Mouse (Mus musculus) kidney, adult 9 months (tissue): ENCODE measurements at regions not wholly inside any gene's neighbourhood (a gene's known extent, or its start where the extent isn't known, plus 50 kb on each side); places are given as distances from the start of the nearest gene placed in this dataset.
"Not testable (repeated sequence)": the region's sequence is repeated elsewhere in the genome, so short reads cannot be mapped to it uniquely, and the experiment has no call there.

Source experiments
- DNase-seq: peaks from one replicate; pipeline ENCODE4 v3.0.0; 2022

GRCm38 (mm10) chr4:10351876-10352627 is 522.2 kb upstream of the 2610301B20Rik start:
- DNase-seq = no peak

DNA sequence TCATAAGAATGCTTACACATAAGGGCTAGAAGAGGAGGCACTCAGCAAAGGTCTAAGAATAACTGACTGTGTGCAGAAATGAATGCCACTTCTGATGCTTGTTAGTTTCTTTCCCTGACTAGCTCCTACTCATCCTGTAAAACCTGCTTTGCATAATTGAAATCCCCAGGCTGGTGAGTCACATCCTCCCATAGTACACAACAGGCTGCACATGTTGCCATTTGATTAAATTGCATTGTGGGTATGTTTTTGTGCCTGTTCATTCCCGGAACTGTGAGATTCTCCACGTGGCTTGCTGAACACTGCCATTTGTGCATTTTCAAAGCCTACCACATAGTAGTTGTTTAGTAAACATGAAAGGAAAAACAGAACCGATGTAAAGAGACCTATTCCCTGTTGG is 516.7 kb upstream of the 2610301B20Rik start:
- no peak for DNase-seq

GRCm38 (mm10) chr4:10389790-10390189 is 484.5 kb upstream of the 2610301B20Rik start:
- DNase-seq = no peak

DNA sequence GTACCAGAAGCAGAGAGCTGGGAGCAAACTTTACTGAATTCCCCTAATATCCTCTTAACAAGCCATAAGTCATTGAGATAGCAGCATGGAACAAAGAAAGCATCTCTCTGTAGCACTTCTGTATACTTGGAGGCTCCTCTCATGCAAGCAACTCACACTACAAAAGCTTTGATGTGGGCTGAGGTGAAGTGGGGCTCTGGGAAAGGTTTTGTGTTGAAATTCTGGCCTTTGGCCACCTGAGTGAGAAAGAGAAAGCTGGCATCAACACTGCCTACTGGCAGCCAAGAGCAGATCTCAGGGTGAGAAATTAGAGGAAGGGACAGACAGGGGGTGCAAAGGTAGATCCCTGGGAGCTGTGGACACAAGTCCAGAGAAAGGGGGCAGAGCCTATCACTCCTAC is 477.0 kb upstream of the 2610301B20Rik start:
- DNase-seq = peak; percentile 62

DNA sequence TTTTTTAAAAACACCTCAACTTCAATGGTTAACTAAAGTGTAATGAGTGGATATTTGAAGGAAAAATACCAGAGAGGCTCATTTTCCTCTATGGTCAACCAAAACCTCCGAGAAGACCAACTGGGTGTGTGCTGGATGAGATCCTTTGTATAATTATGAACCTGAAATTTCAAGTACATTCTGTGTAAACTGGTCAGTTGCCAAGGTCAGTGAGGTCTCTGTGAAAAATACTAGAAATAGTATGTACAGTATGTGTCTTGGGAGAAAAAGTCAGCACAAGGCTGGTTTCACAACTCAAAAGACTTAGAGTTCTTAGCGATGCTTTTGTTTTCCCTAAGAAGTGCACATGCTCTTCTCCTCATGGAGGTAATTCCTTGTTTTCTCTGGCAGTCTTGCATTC is 476.2 kb upstream of the 2610301B20Rik start:
- no peak for DNase-seq

DNA sequence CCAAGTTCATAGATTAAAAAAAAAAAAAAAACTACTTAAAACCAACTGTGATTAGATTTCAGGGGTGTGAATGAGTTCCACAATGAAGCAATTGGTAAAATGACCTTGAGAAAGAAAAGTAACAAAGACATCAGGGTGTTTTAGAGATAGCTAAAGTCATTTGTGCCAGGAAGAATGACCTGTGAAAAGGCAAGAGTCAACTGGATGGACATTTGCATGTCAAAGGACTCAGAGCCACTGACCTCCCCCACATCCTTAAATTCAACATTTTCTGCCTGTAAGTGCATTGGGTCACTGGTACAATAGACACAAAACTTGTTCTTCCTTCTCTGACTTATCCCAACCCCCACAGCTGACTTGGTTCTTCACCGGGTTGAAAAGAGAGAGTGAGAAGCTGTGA is 474.6 kb upstream of the 2610301B20Rik start:
- DNase-seq = no peak

DNA sequence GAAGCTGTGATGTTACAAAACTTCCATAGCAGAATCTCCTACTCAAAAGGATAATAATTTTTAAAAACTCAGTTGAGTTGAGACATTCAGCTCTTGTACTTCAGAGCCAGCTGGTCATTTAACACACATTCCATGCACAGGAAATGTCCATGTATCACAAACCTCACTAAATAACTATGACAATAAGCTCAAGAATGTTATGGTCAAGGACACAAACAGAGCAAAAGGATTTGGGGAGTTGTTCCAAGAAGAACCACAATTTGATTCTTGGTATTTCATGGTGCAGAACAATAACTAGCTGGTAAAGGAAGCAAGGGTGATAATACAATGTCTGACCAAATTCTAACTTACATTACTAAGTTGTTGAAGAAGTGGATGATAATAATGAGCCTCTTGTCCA is 471.4 kb upstream of the 2610301B20Rik start:
- DNase-seq = no peak

DNA sequence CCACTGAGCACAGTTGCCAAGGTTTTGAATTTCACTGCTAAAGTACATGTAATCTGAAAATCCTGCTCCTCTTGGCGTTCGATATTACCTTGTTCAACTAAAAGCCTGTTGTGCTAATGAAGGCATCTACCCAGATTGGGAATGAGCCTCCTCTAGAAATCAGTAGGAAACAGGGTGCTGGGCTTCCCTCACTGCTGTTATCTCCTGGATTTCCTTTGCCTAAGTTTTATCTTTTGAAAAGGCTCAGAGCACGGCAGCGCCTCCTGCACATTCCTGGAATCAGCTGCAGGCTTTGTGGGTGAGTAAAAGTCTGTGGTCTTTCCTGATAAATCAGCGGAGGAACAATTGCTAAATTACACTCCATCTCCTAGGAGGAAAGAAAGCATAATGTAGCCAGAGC is 469.9 kb upstream of the 2610301B20Rik start:
- DNase-seq = no peak

- no peak for DNase-seq
Observed at GRCm38 (mm10) chr4:10405102-10405501, 469.2 kb upstream of the 2610301B20Rik start.

GRCm38 (mm10) chr4:10414274-10414673 is 460.0 kb upstream of the 2610301B20Rik start:
- no peak for DNase-seq

DNA sequence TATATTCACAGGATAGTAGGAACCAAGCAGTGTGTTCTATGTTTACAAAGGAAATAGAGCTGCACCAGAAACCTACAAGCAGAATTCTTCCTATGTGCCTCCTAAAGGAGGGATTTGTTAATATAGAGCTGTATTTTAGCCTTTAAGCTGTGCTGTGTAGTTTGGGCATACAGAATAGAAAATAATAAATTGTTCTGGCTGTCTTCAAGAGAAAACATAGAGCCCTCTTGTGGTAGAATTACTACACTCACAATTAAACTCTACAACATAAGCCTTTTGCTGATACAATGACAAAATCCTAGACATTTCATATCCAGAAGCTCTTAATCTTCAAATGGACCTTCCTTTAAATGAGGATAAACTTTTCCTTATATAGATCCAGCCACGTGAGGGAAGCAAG is 452.9 kb upstream of the 2610301B20Rik start:
- DNase-seq = no peak

GRCm38 (mm10) chr4:10434438-10434837 is 439.9 kb upstream of the 2610301B20Rik start:
- no peak for DNase-seq

- not testable (repeated sequence) for DNase-seq
Observed at GRCm38 (mm10) chr4:10439921-10440320, 434.4 kb upstream of the 2610301B20Rik start.

- DNase-seq = no peak
Observed at GRCm38 (mm10) chr4:10459603-10460002, 414.7 kb upstream of the 2610301B20Rik start.

DNA sequence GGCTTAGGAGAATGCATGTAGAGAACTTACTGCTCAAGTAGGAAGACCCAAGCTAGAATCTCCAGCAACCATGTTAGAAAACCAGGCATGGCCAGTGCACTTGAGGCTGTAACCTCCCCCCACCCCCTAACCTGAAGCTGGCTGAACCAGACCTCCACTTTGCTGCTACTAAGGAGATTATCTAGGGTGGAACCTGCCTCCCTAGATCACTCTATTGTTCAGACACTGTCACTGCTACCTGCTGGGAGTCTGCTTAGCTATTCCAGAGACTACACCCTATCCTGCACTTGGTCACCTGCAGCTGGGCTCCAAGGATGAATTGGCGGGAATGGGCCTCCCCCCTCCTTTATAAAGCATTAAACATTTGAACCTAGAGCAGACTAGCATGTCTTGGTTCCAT is 393.4 kb upstream of the 2610301B20Rik start:
- no peak for DNase-seq

GRCm38 (mm10) chr4:10508163-10508821 is 366.0 kb upstream of the 2610301B20Rik start:
- DNase-seq = peak; percentile 2

DNA sequence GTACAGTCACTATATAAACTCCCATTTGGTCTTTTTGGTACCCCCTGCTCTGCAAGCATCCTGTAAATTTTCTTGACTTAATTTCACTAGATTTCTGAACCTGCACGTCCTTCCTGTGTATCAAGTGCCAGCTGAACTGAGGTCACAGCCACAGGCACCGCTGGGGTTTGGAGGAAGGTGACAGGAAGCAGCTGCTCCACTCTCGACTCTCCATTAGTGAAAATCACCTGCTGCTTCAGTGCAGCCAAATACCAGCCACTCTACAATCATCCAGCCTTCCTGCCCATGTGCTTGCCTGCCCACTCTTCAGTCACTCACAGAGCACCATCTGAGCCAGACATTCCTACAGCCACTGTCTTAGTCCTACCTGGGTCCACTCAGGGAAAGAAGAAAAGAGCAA is 364.3 kb upstream of the 2610301B20Rik start:
- DNase-seq = no peak

DNA sequence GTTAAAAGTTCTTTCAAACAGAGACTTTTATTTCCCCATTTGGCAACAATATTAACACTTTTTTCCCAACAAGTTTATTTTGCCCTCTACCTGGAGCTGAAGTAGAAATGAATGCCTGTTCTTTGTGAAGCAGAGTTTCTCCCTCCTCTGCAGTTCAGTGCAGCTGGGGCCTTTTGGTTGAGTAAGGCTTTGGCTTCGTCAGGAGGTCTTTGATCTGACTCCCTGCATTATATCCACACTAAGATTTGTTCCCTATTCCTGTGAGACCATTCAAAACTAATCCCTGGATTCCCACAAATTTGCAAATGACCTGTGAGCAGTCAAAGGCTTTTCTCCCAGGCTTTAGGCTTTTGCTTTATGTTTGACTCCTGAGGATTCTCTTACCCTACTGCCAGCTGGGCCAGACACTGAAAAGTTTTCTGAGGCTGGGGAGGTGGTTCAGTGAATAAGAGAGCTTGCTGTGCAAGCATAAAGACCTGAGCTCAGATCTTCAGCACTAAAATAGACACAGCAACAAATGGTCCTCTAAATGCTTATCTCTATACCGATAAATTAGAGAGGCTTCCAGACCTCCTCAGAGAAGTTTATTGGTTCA is 323.5 kb upstream of the 2610301B20Rik start:
- DNase-seq = no peak

DNA sequence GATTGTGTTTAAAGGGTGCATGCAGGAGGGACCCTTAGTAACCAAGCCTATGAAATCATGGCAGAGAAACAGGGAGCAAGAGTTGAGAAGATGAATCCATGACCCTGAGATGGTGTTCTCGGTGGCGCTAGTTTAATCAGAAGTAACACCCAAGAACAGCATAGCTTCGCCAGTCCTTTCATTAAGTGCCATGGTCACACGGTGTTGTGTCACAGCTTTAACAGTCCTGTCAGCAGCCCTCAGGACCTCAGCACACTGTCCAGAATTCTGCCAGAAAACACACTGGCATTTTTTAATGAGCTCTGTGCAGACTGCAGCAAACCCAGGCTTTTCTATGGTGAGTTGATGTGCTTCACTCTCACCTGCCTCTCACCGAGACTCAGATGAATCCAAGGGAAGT is 320.6 kb upstream of the 2610301B20Rik start:
- no peak for DNase-seq

DNA sequence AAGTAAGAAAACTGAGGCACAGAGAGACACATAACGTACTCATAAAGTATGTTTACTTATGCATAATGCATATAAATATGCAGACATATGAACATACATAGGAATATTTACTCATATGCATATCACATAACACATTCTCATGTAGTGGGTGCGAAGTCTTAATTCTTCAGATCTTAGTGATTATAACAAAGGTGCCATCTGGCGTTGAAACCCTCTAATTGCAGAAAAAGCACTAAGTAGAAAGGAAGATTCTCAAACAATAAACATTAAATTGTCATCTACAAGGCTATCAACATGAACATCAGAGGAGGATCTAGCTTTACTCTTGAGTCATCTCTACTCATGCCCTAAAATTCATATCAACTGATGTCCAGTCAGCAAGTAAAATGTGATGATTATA is 314.2 kb upstream of the 2610301B20Rik start:
- no peak for DNase-seq

DNA sequence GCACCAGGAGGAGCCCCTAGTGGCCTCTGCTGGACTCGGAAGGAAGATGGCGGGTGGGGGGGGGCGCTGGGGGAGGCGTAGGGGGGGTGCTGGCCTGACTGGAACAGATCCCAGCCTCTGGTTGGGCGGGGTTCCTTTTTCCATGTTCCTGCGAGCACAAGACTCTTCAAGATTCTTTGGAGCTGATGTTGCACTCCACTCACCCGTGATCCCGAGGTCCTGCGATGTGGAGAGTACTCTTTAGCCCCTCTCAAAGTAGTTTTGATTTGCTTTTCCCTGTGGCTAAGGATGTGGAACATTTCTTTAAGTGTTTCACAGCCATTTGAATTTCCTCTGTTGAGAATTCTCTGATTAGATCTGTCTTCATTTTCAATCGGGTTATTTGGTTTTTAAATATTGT is 269.8 kb upstream of the 2610301B20Rik start:
- no peak for DNase-seq

DNA sequence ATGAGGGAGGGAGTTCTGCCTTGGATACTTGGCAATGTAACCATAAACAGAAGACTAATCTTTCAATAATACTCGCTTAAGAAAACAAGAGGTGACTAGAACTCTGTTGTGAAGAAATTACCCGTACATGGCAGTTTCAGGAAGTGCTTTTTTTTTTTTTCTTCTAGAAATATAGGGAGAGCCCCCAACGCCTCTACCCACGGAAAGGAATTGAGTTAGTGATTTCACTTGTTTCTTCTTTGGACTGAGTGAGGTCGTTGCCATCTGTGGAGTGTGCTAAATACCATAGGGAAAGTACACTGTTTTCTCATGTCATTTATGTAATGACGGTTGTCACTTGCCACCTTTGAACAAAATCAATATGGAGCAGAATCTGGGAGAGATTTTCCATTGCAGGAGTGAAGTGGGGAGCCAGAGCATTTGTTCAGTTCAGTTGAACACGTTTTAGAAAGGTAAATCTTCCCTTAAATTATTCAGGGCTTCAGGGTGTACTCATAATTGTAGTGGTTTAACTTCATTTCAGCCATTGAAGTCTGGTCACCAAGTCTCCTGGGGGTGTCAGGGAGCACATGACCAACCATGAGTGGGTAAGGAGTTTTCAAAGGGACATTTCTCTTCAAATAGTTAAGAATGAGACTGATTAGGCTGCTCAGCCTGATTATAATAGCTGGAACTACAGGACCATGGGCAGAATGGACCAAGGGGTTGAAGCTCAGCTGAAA is 266.3 kb upstream of the 2610301B20Rik start:
- DNase-seq = no peak

GRCm38 (mm10) chr4:10610784-10611183 is 263.5 kb upstream of the 2610301B20Rik start:
- DNase-seq = no peak
